Mouse (Mus musculus) heart, postnatal 25 days (tissue): Measurements from ENCODE around the gene Ifnz. TPM values are rescaled to one million over a fixed set of nuclear protein-coding genes. Genes with fewer than 3 reads are reported as not detected.
"Not testable (repeated sequence)": the region's sequence is repeated elsewhere in the genome, so short reads cannot be mapped to it uniquely, and the experiment has no call there.

Experiments
- DNase-seq: peaks from one replicate; pipeline ENCODE4 v3.0.0; 2022; ENCODE audit warnings: low spot score
- intact Hi-C: fragments of 180-260 bp; cut with DNase I; formaldehyde crosslinking; loops from one replicate; pipeline ENCODE4 v1.15.1; 2025
- total RNA-seq, 2 experiments: library from RNA; stranded (reverse); gene quantifications; 2 replicates each; pipeline ENCODE4 v1.2.3; 2021

Ifnz gene
- total RNA-seq, 2 experiments from 2014 or later = 0.18 TPM; not detected in 1

- DNase-seq, intact Hi-C loops: not testable (repeated sequence)
Measured at GRCm38 (mm10) chr4:88780320-88780719, 1.6 kb upstream of the Ifnz start.

GRCm38 (mm10) chr4:88782335-88782734 lies 404 bp downstream of the Ifnz start:
- DNase-seq, intact Hi-C loops: not testable (repeated sequence)

- DNase-seq, intact Hi-C loops: not testable (repeated sequence)
Measured at GRCm38 (mm10) chr4:88785409-88785808, 3.5 kb downstream of the Ifnz start, which contains the start of gene Gm13276. TSS of gene Gm13276 (plus strand) at chr4:88785709.

GRCm38 (mm10) chr4:88788402-88788801 lies 6.5 kb downstream of the Ifnz start, which contains the start of gene Gm13277:
TSS of gene Gm13277 (plus strand) at chr4:88788632.
- peak; percentile 55 for DNase-seq
- intact Hi-C loops = not testable (repeated sequence)

- DNase-seq, intact Hi-C loops: not testable (repeated sequence)
Measured at GRCm38 (mm10) chr4:88791250-88791649, 9.3 kb downstream of the Ifnz start, which contains the start of gene Gm13278. TSS of gene Gm13278 (plus strand) at chr4:88791550.

- intact Hi-C loops = not testable (repeated sequence)
- DNase-seq = peak; percentile 76
Measured at GRCm38 (mm10) chr4:88793936-88794675, 12.2 kb downstream of the Ifnz start, which contains the start of gene Gm13275. TSS of gene Gm13275 (plus strand) at chr4:88794487.

- intact Hi-C loops, DNase-seq: not testable (repeated sequence)
Measured at GRCm38 (mm10) chr4:88797097-88797496, 15.2 kb downstream of the Ifnz start, which contains the start of gene Gm13279. TSS of gene Gm13279 (plus strand) at chr4:88797397.

- intact Hi-C loops, DNase-seq: not testable (repeated sequence)
Measured at GRCm38 (mm10) chr4:88799365-88799764, 17.4 kb downstream of the Ifnz start, which contains the start of gene Gm13285. TSS of gene Gm13285 (plus strand) at chr4:88799665.

GRCm38 (mm10) chr4:88802954-88803353 lies 21.0 kb downstream of the Ifnz start, which contains the start of gene Gm13287:
TSS of gene Gm13287 (plus strand) at chr4:88803254.
- DNase-seq, intact Hi-C loops: not testable (repeated sequence)

- intact Hi-C loops, DNase-seq: not testable (repeated sequence)
Measured at GRCm38 (mm10) chr4:88805231-88805630, 23.3 kb downstream of the Ifnz start, which contains the start of gene Gm13288. TSS of gene Gm13288 (plus strand) at chr4:88805531.

GRCm38 (mm10) chr4:88805761-88806160 lies 23.8 kb downstream of the Ifnz start:
- DNase-seq = peak; percentile 21
- intact Hi-C loops = not testable (repeated sequence)

- intact Hi-C loops = no loop called here
- DNase-seq = no peak
Measured at GRCm38 (mm10) chr4:88815928-88816327, 34.0 kb downstream of the Ifnz start, which contains the start of gene Ifna7. TSS of gene Ifna7 (plus strand) at chr4:88816228.

GRCm38 (mm10) chr4:88819659-88820058 lies 37.7 kb downstream of the Ifnz start, which contains the start of gene Ifna11:
TSS of gene Ifna11 (plus strand) at chr4:88819959.
- intact Hi-C loops = loop anchor here (5.0 kb wide), 1 partner anchor 137 kb away; the partner anchor contains the start of gene Ifna2
- no peak for DNase-seq

GRCm38 (mm10) chr4:88822995-88823394 lies 41.1 kb downstream of the Ifnz start:
- intact Hi-C loops = loop anchor here (5.0 kb wide), 1 partner anchor 141 kb away; the partner anchor contains the start of gene Ifna2
- no peak for DNase-seq

- intact Hi-C loops = not testable (repeated sequence)
Measured at GRCm38 (mm10) chr4:88827116-88827515, 45.2 kb downstream of the Ifnz start, which contains the start of gene Ifna6. TSS of gene Ifna6 (plus strand) at chr4:88827416.

GRCm38 (mm10) chr4:88830523-88830922 lies 48.6 kb downstream of the Ifnz start:
- DNase-seq = no peak
- intact Hi-C loops = no loop called here

More at GRCm38 (mm10) chr4:88827116-88827515, 45.2 kb downstream of the Ifnz start, which contains the start of gene Ifna6:
- not testable (repeated sequence) for DNase-seq
